Mouse (Mus musculus) hindbrain, embryonic 15.5 days (tissue): Measurements from ENCODE around the gene Myocd. TPM values are rescaled to one million over a fixed set of nuclear protein-coding genes. Genes with fewer than 3 reads are reported as not detected.
A peak's percentile ranks its signal among the peaks of the same experiment; 100 is the strongest.

ENCODE experiments used
- ATAC-seq: fragments of 200-750 bp; cut with Nextera tagmentation; 2 replicates; pipeline ENCODE4 v1.8.0; 2017; ENCODE audit warnings: low read depth, moderate number of reproducible peaks, moderate TSS enrichment; ENCODE audit not compliant: low FRiP score
- H3K27ac ChIP-seq: fragments of 300-500 bp; sonication (generic); replicated peaks from 2 replicates; pipeline ENCODE4 v1.5.1; 2015; ENCODE audit warnings: mild to moderate bottlenecking, inconsistent platforms
- H3K27me3 ChIP-seq: fragments of 300-500 bp; sonication (generic); 2 replicates; pipeline ENCODE4 v1.6.1; 2015; ENCODE audit warnings: control low read depth, inconsistent platforms
- H3K36me3 ChIP-seq: fragments of 300-500 bp; sonication (generic); 2 replicates; pipeline ENCODE4 v1.6.1; 2015; ENCODE audit warnings: control low read depth, inconsistent platforms
- H3K4me1 ChIP-seq: fragments of 300-500 bp; sonication (generic); replicated peaks from 2 replicates; pipeline ENCODE4 v1.6.1; 2015; ENCODE audit warnings: control low read depth, inconsistent platforms
- H3K4me2 ChIP-seq: fragments of 300-500 bp; sonication (generic); 2 replicates; pipeline ENCODE4 v1.6.1; 2015; ENCODE audit warnings: moderate library complexity, mild to moderate bottlenecking, inconsistent platforms
- H3K4me3 ChIP-seq: fragments of 300-500 bp; sonication (generic); 2 replicates; pipeline ENCODE4 v1.5.1; 2015; ENCODE audit warnings: mild to moderate bottlenecking, inconsistent platforms
- H3K9ac ChIP-seq: fragments of 300-500 bp; sonication (generic); 2 replicates; pipeline ENCODE4 v1.6.1; 2015; ENCODE audit warnings: inconsistent platforms
- H3K9me3 ChIP-seq: fragments of 300-500 bp; sonication (generic); 2 replicates; pipeline ENCODE4 v1.6.1; 2016; ENCODE audit warnings: control low read depth, inconsistent platforms
- WGBS: fragments of 180-500 bp; shearing (Covaris S2); methylation state at CpG from one replicate; pipeline ENCODE4 v1.1.7; 2015; 5-methylcytosine and 5-hydroxymethylcytosine counted together
- polyA plus RNA-seq: library from polyadenylated mRNA; unstranded; fragments of >200 nt; fragmentation: Nextera tagmentation; extraction: Ambion mirVana; gene quantifications from 2 replicates; pipeline ENCODE4 v1.2.1, GENCODE M21; 2015

Gene Myocd
- polyA plus RNA-seq, 1 experiment from 2014 or later: 0.51 TPM

- H3K4me1 ChIP-seq: no peaks in the 10 kb centered on the region
- WGBS: 50% methylated on average over 6 of the region's 6 CpGs
- H3K9me3 ChIP-seq: no peaks in the 10 kb centered on the region
- no peaks in the 10 kb centered on the region for H3K36me3 ChIP-seq
- no peak for ATAC-seq
- H3K4me2 ChIP-seq: no peak overlapping the region
- no peak overlapping the region for H3K27ac ChIP-seq
- H3K27me3 ChIP-seq: no peaks in the 10 kb centered on the region
- no peak overlapping the region for H3K9ac ChIP-seq
- H3K4me3 ChIP-seq: no peak overlapping the region
Observed at GRCm38 (mm10) chr11:65209441-65209840, 60.3 kb downstream of the Myocd start.

GRCm38 (mm10) chr11:65205306-65205705 lies 64.5 kb downstream of the Myocd start:
- no peak overlapping the region for H3K4me3 ChIP-seq
- no peak overlapping the region for H3K9ac ChIP-seq
- 71% methylated on average over 5 of the region's 5 CpGs for WGBS
- H3K27me3 ChIP-seq: no peaks in the 10 kb centered on the region
- ATAC-seq: no peak
- no peaks in the 10 kb centered on the region for H3K9me3 ChIP-seq
- H3K4me1 ChIP-seq: no peaks in the 10 kb centered on the region
- H3K4me2 ChIP-seq: no peak overlapping the region
- no peaks in the 10 kb centered on the region for H3K36me3 ChIP-seq
- H3K27ac ChIP-seq: no peak overlapping the region

- WGBS: 68% methylated on average over 13 of the region's 13 CpGs
- H3K9me3 ChIP-seq: no peaks in the 10 kb centered on the region
- no peak overlapping the region for H3K4me3 ChIP-seq
- H3K4me1 ChIP-seq: no peaks in the 10 kb centered on the region
- no peak for ATAC-seq
- H3K27ac ChIP-seq: no peak overlapping the region
- no peak overlapping the region for H3K4me2 ChIP-seq
- no peaks in the 10 kb centered on the region for H3K27me3 ChIP-seq
- no peaks in the 10 kb centered on the region for H3K36me3 ChIP-seq
- no peak overlapping the region for H3K9ac ChIP-seq
Observed at GRCm38 (mm10) chr11:65204651-65205050, 65.1 kb downstream of the Myocd start.

- Histone ChIP-seq H3K4me2 (no peak overlapping the region), H3K4me3 (no peak overlapping the region), H3K9me3 (no peaks in the 10 kb centered on the region), H3K27ac (no peak overlapping the region), H3K4me1 (no peaks in the 10 kb centered on the region), H3K27me3 (no peaks in the 10 kb centered on the region), H3K9ac (no peak overlapping the region), H3K36me3 (no peaks in the 10 kb centered on the region)
- ATAC-seq: no peak
- 68% methylated on average over 1 of the region's 1 CpGs for WGBS
Observed at GRCm38 (mm10) chr11:65203020-65203419, 66.8 kb downstream of the Myocd start.

GRCm38 (mm10) chr11:65202236-65202635 lies 67.6 kb downstream of the Myocd start:
- no peaks in the 10 kb centered on the region for H3K4me1 ChIP-seq
- H3K4me2 ChIP-seq: no peak overlapping the region
- H3K36me3 ChIP-seq: no peaks in the 10 kb centered on the region
- no peak for ATAC-seq
- H3K27ac ChIP-seq: no peak overlapping the region
- H3K4me3 ChIP-seq: no peak overlapping the region
- H3K9ac ChIP-seq: no peak overlapping the region
- 46% methylated on average over 5 of the region's 5 CpGs for WGBS
- H3K27me3 ChIP-seq: no peaks in the 10 kb centered on the region
- no peaks in the 10 kb centered on the region for H3K9me3 ChIP-seq

- no peaks in the 10 kb centered on the region for H3K9me3 ChIP-seq
- no peaks in the 10 kb centered on the region for H3K4me1 ChIP-seq
- H3K4me2 ChIP-seq: no peak overlapping the region
- H3K4me3 ChIP-seq: no peak overlapping the region
- H3K36me3 ChIP-seq: no peaks in the 10 kb centered on the region
- H3K27ac ChIP-seq: no peak overlapping the region
- no peak for ATAC-seq
- no peak overlapping the region for H3K9ac ChIP-seq
- no peaks in the 10 kb centered on the region for H3K27me3 ChIP-seq
- 93% methylated on average over 3 of the region's 3 CpGs for WGBS
Observed at GRCm38 (mm10) chr11:65198026-65198425, 71.8 kb downstream of the Myocd start.

GRCm38 (mm10) chr11:65197280-65197679 lies 72.5 kb downstream of the Myocd start:
- Histone ChIP-seq H3K9ac (no peak overlapping the region), H3K4me2 (no peak overlapping the region), H3K4me3 (no peak overlapping the region), H3K9me3 (no peaks in the 10 kb centered on the region), H3K36me3 (no peaks in the 10 kb centered on the region), H3K27ac (no peak overlapping the region), H3K4me1 (no peaks in the 10 kb centered on the region), H3K27me3 (no peaks in the 10 kb centered on the region)
- 4% methylated on average over 3 of the region's 3 CpGs for WGBS
- ATAC-seq: peak; percentile 56; the same call in 1 of the 2 replicates

GRCm38 (mm10) chr11:65186974-65187373 lies 82.8 kb downstream of the Myocd start:
- H3K9me3 ChIP-seq: no peaks in the 10 kb centered on the region
- no peaks in the 10 kb centered on the region for H3K4me1 ChIP-seq
- no peaks in the 10 kb centered on the region for H3K27me3 ChIP-seq
- WGBS: 83% methylated on average over 10 of the region's 12 CpGs
- no peaks in the 10 kb centered on the region for H3K36me3 ChIP-seq
- H3K4me2 ChIP-seq: no peak overlapping the region
- H3K9ac ChIP-seq: no peak overlapping the region
- no peak overlapping the region for H3K27ac ChIP-seq
- no peak overlapping the region for H3K4me3 ChIP-seq
- ATAC-seq: no peak

- Histone ChIP-seq H3K27me3 (no peaks in the 10 kb centered on the region), H3K9ac (no peak overlapping the region), H3K9me3 (no peaks in the 10 kb centered on the region), H3K4me1 (no peaks in the 10 kb centered on the region), H3K4me2 (no peak overlapping the region), H3K36me3 (no peaks in the 10 kb centered on the region), H3K27ac (no peak overlapping the region), H3K4me3 (no peak overlapping the region)
- no peak for ATAC-seq
- WGBS: 96% methylated on average over 1 of the region's 1 CpGs
Observed at GRCm38 (mm10) chr11:65185114-65185513, 84.7 kb downstream of the Myocd start.

- no peak overlapping the region for H3K4me2 ChIP-seq
- no peak for ATAC-seq
- H3K36me3 ChIP-seq: no peaks in the 10 kb centered on the region
- no peaks in the 10 kb centered on the region for H3K4me1 ChIP-seq
- 83% methylated on average over 4 of the region's 4 CpGs for WGBS
- H3K27me3 ChIP-seq: no peaks in the 10 kb centered on the region
- H3K9me3 ChIP-seq: no peaks in the 10 kb centered on the region
- H3K4me3 ChIP-seq: no peak overlapping the region
- H3K9ac ChIP-seq: no peak overlapping the region
- no peak overlapping the region for H3K27ac ChIP-seq
Observed at GRCm38 (mm10) chr11:65170121-65170750, 99.6 kb downstream of the Myocd start.

GRCm38 (mm10) chr11:65162767-65163120 lies 107.0 kb downstream of the Myocd start, which contains the start of gene Arhgap44:
Gene Arhgap44, minus strand, starts transcription at chr11:65162961.
- Histone ChIP-seq H3K36me3 (no peaks in the 10 kb centered on the region), H3K27ac (peak within 1 kb of the TSS; percentile 82), H3K9ac (peak within 1 kb of the TSS; percentile 79), H3K4me2 (peak within 1 kb of the TSS; percentile 79), H3K4me3 (peak within 1 kb of the TSS; percentile 67), H3K4me1 (peaks cover 21% of the 10 kb centered on the region), H3K27me3 (no peaks in the 10 kb centered on the region), H3K9me3 (no peaks in the 10 kb centered on the region)
- WGBS: under 1% methylated on average over 27 of the region's 27 CpGs
- peak; percentile 95 for ATAC-seq

GRCm38 (mm10) chr11:65161881-65162766 lies 107.7 kb downstream of the Myocd start:
- H3K4me2 ChIP-seq: peak overlapping the region; percentile 79
- H3K9me3 ChIP-seq: no peaks in the 10 kb centered on the region
- H3K27me3 ChIP-seq: no peaks in the 10 kb centered on the region
- WGBS: under 1% methylated on average over 49 of the region's 49 CpGs
- H3K4me3 ChIP-seq: peak overlapping the region; percentile 67
- no peaks in the 10 kb centered on the region for H3K36me3 ChIP-seq
- peak overlapping the region; percentile 82 for H3K27ac ChIP-seq
- peak overlapping the region; percentile 79 for H3K9ac ChIP-seq
- peak; percentile 89 for ATAC-seq
- H3K4me1 ChIP-seq: peaks cover 21% of the 10 kb centered on the region
